Mouse (Mus musculus) CH12.LX (cell line): ENCODE data around the gene Abtb2. TPM values are rescaled to one million over a fixed set of nuclear protein-coding genes. Genes with fewer than 3 reads are reported as not detected.

ENCODE experiments used
- DNase-seq: peaks from one replicate; pipeline ENCODE4 v3.0.0-alpha.2; 2013; ENCODE audit errors: extremely low read depth
- H3K27ac ChIP-seq: 2 replicates; pipeline ENCODE4 v1.5.1; 2012; ENCODE audit warnings: low read depth, mild to moderate bottlenecking, control low read depth, moderate library complexity; ENCODE audit not compliant: insufficient read depth
- H3K27me3 ChIP-seq: replicated peaks from 2 replicates; pipeline ENCODE3; 2012; ENCODE audit warnings: inconsistent platforms
- H3K36me3 ChIP-seq, 2 experiments: replicated peaks in 1 of 2; 2 replicates each; pipeline versions ENCODE3 to v1.6.1; 2012; ENCODE audit warnings: inconsistent platforms in 1 of 2, low read length in 1 of 2, mild to moderate bottlenecking in 1 of 2, mixed read lengths in 1 of 2, moderate library complexity in 1 of 2; ENCODE audit not compliant: control insufficient read depth in 1 of 2, insufficient read depth in 1 of 2
- H3K4me1 ChIP-seq, 2 experiments: 2 replicates each; pipeline ENCODE4 v1.6.1; 2012; ENCODE audit warnings: inconsistent platforms in 1 of 2, moderate library complexity in 1 of 2; ENCODE audit not compliant: insufficient read depth in 2 of 2, control insufficient read depth in 1 of 2
- H3K4me2 ChIP-seq: 2 replicates; pipeline ENCODE4 v1.6.1; 2012; ENCODE audit warnings: low read depth, mild to moderate bottlenecking, control low read depth; ENCODE audit not compliant: poor library complexity, insufficient read depth, severe bottlenecking
- H3K4me3 ChIP-seq, 3 experiments: fragments of 150-350 bp in 1 of 3; sonication (generic) in 1 of 3; replicated peaks in 1 of 3; 2 replicates each; pipeline versions ENCODE3 to v1.5.1; 2011 to 2012; ENCODE audit warnings: low read depth in 2 of 3, low read length in 2 of 3, mild to moderate bottlenecking in 2 of 3, moderate library complexity in 2 of 3, control low read depth in 1 of 3, improper control_type of control experiment in 1 of 3, inconsistent platforms in 1 of 3, mixed read lengths in 1 of 3; ENCODE audit not compliant: poor library complexity in 1 of 3
- H3K79me2 ChIP-seq: replicated peaks from 2 replicates; pipeline ENCODE4 v1.6.1; 2012; ENCODE audit warnings: mild to moderate bottlenecking, moderate library complexity; ENCODE audit not compliant: control insufficient read depth, poor library complexity, insufficient read depth, severe bottlenecking; ENCODE audit errors: extremely low read depth
- H3K9ac ChIP-seq: 2 replicates; pipeline ENCODE4 v1.6.1; 2012; ENCODE audit warnings: low read depth, mild to moderate bottlenecking, control low read depth, moderate library complexity; ENCODE audit not compliant: insufficient read depth
- H3K9me3 ChIP-seq: replicated peaks from 2 replicates; pipeline ENCODE3; 2012; ENCODE audit warnings: low read length, inconsistent platforms, mixed read lengths
- CHD2 ChIP-seq: IDR thresholded peaks from 2 replicates; pipeline ENCODE4 v1.6.1; 2011; ENCODE audit warnings: low read length, improper control_type of control experiment
- E2F4 ChIP-seq: IDR thresholded peaks from 2 replicates; pipeline ENCODE4 v1.6.1; 2011; ENCODE audit warnings: low read depth, low read length, improper control_type of control experiment; ENCODE audit not compliant: insufficient replicate concordance
- EP300 ChIP-seq: IDR thresholded peaks from 2 replicates; pipeline ENCODE4 v1.6.1; 2011; ENCODE audit warnings: low read length, improper control_type of control experiment
- ETS1 ChIP-seq: conservative IDR thresholded peaks from 2 replicates; pipeline ENCODE4 v1.6.1; 2012; ENCODE audit warnings: low read depth, mild to moderate bottlenecking, inconsistent platforms, low read length, improper control_type of control experiment, moderate library complexity
- GABPA ChIP-seq: IDR thresholded peaks from 2 replicates; pipeline ENCODE4 v1.6.1; 2012; ENCODE audit warnings: low read depth, low read length, improper control_type of control experiment, inconsistent platforms; ENCODE audit not compliant: insufficient replicate concordance
- IRF4 ChIP-seq: IDR thresholded peaks from 2 replicates; pipeline ENCODE4 v1.6.1; 2014; ENCODE audit warnings: low read depth, mild to moderate bottlenecking, inconsistent platforms, low read length, improper control_type of control experiment
- JUN ChIP-seq: IDR thresholded peaks from 2 replicates; pipeline ENCODE4 v1.6.1; 2011; ENCODE audit warnings: low read depth, mild to moderate bottlenecking, low read length, improper control_type of control experiment, moderate library complexity; ENCODE audit not compliant: insufficient read depth
- JUND ChIP-seq: conservative IDR thresholded peaks from 2 replicates; pipeline ENCODE4 v1.6.1; 2011; ENCODE audit warnings: low read depth, low read length, improper control_type of control experiment
- KAT2A ChIP-seq: IDR thresholded peaks from 2 replicates; pipeline ENCODE4 v1.6.1; 2012; ENCODE audit warnings: low read length, improper control_type of control experiment, inconsistent platforms; ENCODE audit not compliant: insufficient replicate concordance
- MAFK ChIP-seq: IDR thresholded peaks from 2 replicates; pipeline ENCODE4 v1.6.1; 2011; ENCODE audit warnings: low read length, improper control_type of control experiment; ENCODE audit not compliant: insufficient replicate concordance
- MAX ChIP-seq: IDR thresholded peaks from 2 replicates; pipeline ENCODE4 v1.6.1; 2011; ENCODE audit warnings: low read length, improper control_type of control experiment
- MEF2A ChIP-seq: IDR thresholded peaks from 2 replicates; pipeline ENCODE4 v1.6.1; 2014; ENCODE audit warnings: low read depth, mild to moderate bottlenecking, inconsistent platforms, low read length, improper control_type of control experiment, borderline replicate concordance
- MXI1 ChIP-seq: IDR thresholded peaks from 2 replicates; pipeline ENCODE4 v1.6.1; 2011; ENCODE audit warnings: mild to moderate bottlenecking, low read depth, low read length, improper control_type of control experiment
- NELFE ChIP-seq: IDR thresholded peaks from 2 replicates; pipeline ENCODE4 v1.6.1; 2011; ENCODE audit warnings: low read depth, low read length, improper control_type of control experiment
- NRF1 ChIP-seq: IDR thresholded peaks from 2 replicates; pipeline ENCODE4 v1.6.1; 2014; ENCODE audit warnings: low read depth, mild to moderate bottlenecking, inconsistent platforms, low read length, improper control_type of control experiment, moderate library complexity
- PAX5 ChIP-seq: IDR thresholded peaks from 2 replicates; pipeline ENCODE4 v1.6.1; 2012; ENCODE audit warnings: low read length, inconsistent platforms, mixed read lengths
- POLR2A ChIP-seq: IDR thresholded peaks from 2 replicates; pipeline ENCODE4 v1.6.1; 2011; ENCODE audit warnings: low read depth, mild to moderate bottlenecking, improper control_type of control experiment, low read length
- POLR2AphosphoS2 ChIP-seq: IDR thresholded peaks from 2 replicates; pipeline ENCODE4 v1.6.1; 2011; ENCODE audit warnings: low read depth, low read length, improper control_type of control experiment
- RAD21 ChIP-seq: IDR thresholded peaks from 2 replicates; pipeline ENCODE4 v1.6.1; 2011; ENCODE audit warnings: low read depth, mild to moderate bottlenecking, low read length, improper control_type of control experiment, moderate library complexity
- RCOR1 ChIP-seq: conservative IDR thresholded peaks from 2 replicates; pipeline ENCODE4 v1.6.1; 2012; ENCODE audit warnings: low read depth, mild to moderate bottlenecking, inconsistent platforms, low read length, improper control_type of control experiment
- SMC3 ChIP-seq: IDR thresholded peaks from 2 replicates; pipeline ENCODE4 v1.6.1; 2011; ENCODE audit warnings: low read depth, low read length, improper control_type of control experiment
- TBP ChIP-seq: conservative IDR thresholded peaks from 2 replicates; pipeline ENCODE4 v1.6.1; 2011; ENCODE audit warnings: low read depth, low read length, improper control_type of control experiment
- TCF12 ChIP-seq: IDR thresholded peaks from 2 replicates; pipeline ENCODE4 v1.6.1; 2014; ENCODE audit warnings: low read depth, mild to moderate bottlenecking, inconsistent platforms, low read length, improper control_type of control experiment
- UBTF ChIP-seq: IDR thresholded peaks from 2 replicates; pipeline ENCODE4 v1.6.1; 2012; ENCODE audit warnings: low read depth, mild to moderate bottlenecking, inconsistent platforms, low read length, improper control_type of control experiment, moderate library complexity
- USF2 ChIP-seq: conservative IDR thresholded peaks from 2 replicates; pipeline ENCODE4 v1.6.1; 2011; ENCODE audit warnings: low read depth, low read length, improper control_type of control experiment
- ZC3H11A ChIP-seq: IDR thresholded peaks from 2 replicates; pipeline ENCODE4 v1.6.1; 2012; ENCODE audit warnings: low read depth, mild to moderate bottlenecking, inconsistent platforms, low read length, improper control_type of control experiment
- ZKSCAN1 ChIP-seq: IDR thresholded peaks from 2 replicates; pipeline ENCODE4 v1.6.1; 2012; ENCODE audit warnings: low read depth, inconsistent platforms, low read length, improper control_type of control experiment, borderline replicate concordance
- ZMIZ1 ChIP-seq: IDR thresholded peaks from 2 replicates; pipeline ENCODE4 v1.6.1; 2012; ENCODE audit warnings: low read depth, mild to moderate bottlenecking, inconsistent platforms, low read length, improper control_type of control experiment
- ZNF384 ChIP-seq: IDR thresholded peaks from 2 replicates; pipeline ENCODE4 v1.6.1; 2012; ENCODE audit warnings: low read depth, low read length, improper control_type of control experiment, inconsistent platforms
- dilution Hi-C: fragments of 300-500 bp; cut with MboI; formaldehyde crosslinking; loops from 2 replicates; pipeline ENCODE4 v1.14.3; 2020; ENCODE audit warnings: low sequenced_read_pairs; ENCODE audit not compliant: extremely low pct_unique_long_range_greater_than_20kb, extremely low pct_ligation_motif_present
- in situ Hi-C: fragments of 300-500 bp; cut with MboI; formaldehyde crosslinking; loops from 3 replicates; pipeline ENCODE4 v1.14.3; 2019; ENCODE audit warnings: low sequenced_read_pairs, low pct_ligation_motif_present, low pct_unique_long_range_greater_than_20kb, mixed read lengths
- polyA plus RNA-seq: library from polyadenylated mRNA; unstranded; fragments of >175 nt; gene quantifications from 2 replicates; pipeline ENCODE4 v1.2.1, GENCODE M21; 2012; ENCODE audit warnings: low read depth; ENCODE audit not compliant: insufficient read length
- total RNA-seq, 2 experiments: library from RNA; depleted of rRNA; stranded (reverse); fragments of 300-350 nt in 1 of 2; fragments of >200 nt in 1 of 2; gene quantifications; 2 replicates each; pipeline ENCODE4 v1.2.3; 2012 to 2014

Abtb2 gene
- total and polyA plus RNA-seq, 3 experiments = 2.9 to 7.7 (median 3.8) TPM

- in situ Hi-C loops (no loop called here), dilution Hi-C loops (no loop called here)
- DNase-seq = no peak
Observed at GRCm38 (mm10) chr2:103590645-103591044, 24.5 kb downstream of the Abtb2 start.

GRCm38 (mm10) chr2:103591742-103592590 lies 25.9 kb downstream of the Abtb2 start:
- H3K27me3 ChIP-seq = no peaks in the 10 kb centered on the region
- TF ChIP-seq POLR2A (no peak), RCOR1 (no peak), JUN (no peak), MAFK (no peak), ZC3H11A (no peak), E2F4 (no peak), POLR2AphosphoS2 (no peak), MAX (no peak), KAT2A (no peak), NRF1 (no peak), NELFE (no peak), ZMIZ1 (no peak), ETS1 (no peak), IRF4 (no peak), TBP (no peak), USF2 (no peak), MEF2A (no peak), EP300 (no peak), CHD2 (no peak)
- H3K4me3 ChIP-seq = no peak overlapping the region
- in situ Hi-C loops = no loop called here
- no peak overlapping the region for H3K4me2 ChIP-seq
- dilution Hi-C loops = no loop called here
- no peak for DNase-seq
- H3K79me2 ChIP-seq = no peaks in the 10 kb centered on the region; the same call in 1 of the 2 replicates
- no peaks in the 10 kb centered on the region for H3K9me3 ChIP-seq
- H3K9ac ChIP-seq = no peak overlapping the region
- no peak overlapping the region for H3K27ac ChIP-seq
- H3K36me3 ChIP-seq = peaks cover 0 to 4% of the 10 kb centered on the region in 2 experiments
- H3K4me1 ChIP-seq = peaks cover 2 to 29% of the 10 kb centered on the region in 2 experiments; a peak in 3 of 4 replicates

More at GRCm38 (mm10) chr2:103590645-103591044, 24.5 kb downstream of the Abtb2 start:
- Histone ChIP-seq H3K9ac (no peak overlapping the region), H3K27ac (no peak overlapping the region)
- no peak for TF ChIP-seq CHD2
- TF ChIP-seq IRF4 = no peak
- no peak for TF ChIP-seq ZMIZ1
- TF ChIP-seq GABPA = no peak
- no peak for TF ChIP-seq TCF12
- TF ChIP-seq RAD21 = no peak
- TF ChIP-seq JUND = no peak
- TF ChIP-seq MXI1 = no peak
- TF ChIP-seq ZNF384 = no peak
- TF ChIP-seq ZKSCAN1 = no peak
- no peak for TF ChIP-seq E2F4
- no peak for TF ChIP-seq USF2
- no peak for TF ChIP-seq MAX
- no peak for TF ChIP-seq MEF2A
- TF ChIP-seq ZC3H11A = no peak
- no peak for TF ChIP-seq UBTF
- TF ChIP-seq MAFK = no peak
- TF ChIP-seq SMC3 = no peak
- no peak for TF ChIP-seq PAX5
- TF ChIP-seq, all 38 proteins: peak for 0
- no peaks in the 10 kb centered on the region for H3K9me3 ChIP-seq
- H3K36me3 ChIP-seq = peaks cover 0 to 4% of the 10 kb centered on the region in 2 experiments
- no peaks in the 10 kb centered on the region for H3K27me3 ChIP-seq
- no peak overlapping the region for H3K4me2 ChIP-seq
- peaks cover 2 to 29% of the 10 kb centered on the region in 2 experiments; a peak in 3 of 4 replicates for H3K4me1 ChIP-seq
- H3K4me3 ChIP-seq = no peak overlapping the region
- no peaks in the 10 kb centered on the region; the same call in 1 of the 2 replicates for H3K79me2 ChIP-seq
